Mouse (Mus musculus): Measurements from ENCODE around the gene Chic1.

DNA sequence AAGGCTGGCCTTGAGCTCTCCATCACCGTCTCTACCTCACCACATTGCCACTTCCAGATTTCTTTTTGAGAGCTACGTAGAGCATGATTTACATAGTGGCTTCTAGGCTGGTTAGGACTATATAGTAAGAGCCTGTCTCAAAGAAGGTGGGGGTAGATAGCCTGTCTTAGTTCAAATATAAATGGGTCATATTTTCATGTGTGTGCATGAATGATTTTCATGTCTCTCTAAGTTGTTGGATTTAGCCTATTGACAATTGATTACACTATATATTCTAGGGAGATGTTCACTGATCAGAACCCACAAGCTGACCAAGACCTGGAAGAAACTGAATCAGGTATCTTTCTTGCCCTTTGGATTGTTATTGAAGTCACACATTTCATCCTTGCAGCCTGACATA lies 65.4 kb downstream of the Chic1 start, which contains the start of gene Gm26992:
- TF ChIP-seq POLR2A (IDR thresholded peaks at IDR 0.05; ENCODE audit: insufficient read depth, low read length) (no peak), CTCF (IDR thresholded peaks at IDR 0.05; ENCODE audit: low read depth, low read length) (no peak)
